Mouse (Mus musculus) c-Kit-positive CD71-negative TER-119-negative erythroid progenitor cells, embryonic 14.5 days (primary cell): ENCODE measurements around the gene Lrrc8c.
A peak's percentile ranks its signal among the peaks of the same experiment; 100 is the strongest.

ENCODE experiments used
- DNase-seq: peaks from one replicate; pipeline ENCODE4 v3.0.0-alpha.2; 2013; ENCODE audit warnings: low read depth

The Lrrc8c gene

GRCm38 (mm10) chr5:105639363-105639762, 120.2 kb downstream of the Lrrc8c start:
- no peak for DNase-seq

GRCm38 (mm10) chr5:105642517-105642916, 123.3 kb downstream of the Lrrc8c start:
- no peak for DNase-seq

- no peak for DNase-seq
These were observed 124.1 kb downstream of the Lrrc8c start for GRCm38 (mm10) chr5:105643276-105643675.

- no peak for DNase-seq
These were observed 125.0 kb downstream of the Lrrc8c start for GRCm38 (mm10) chr5:105644195-105644594.

- DNase-seq = no peak
These were observed 127.9 kb downstream of the Lrrc8c start for GRCm38 (mm10) chr5:105647094-105647493.

GRCm38 (mm10) chr5:105648648-105649287, 129.6 kb downstream of the Lrrc8c start:
- DNase-seq = no peak

GRCm38 (mm10) chr5:105649514-105650001, 130.4 kb downstream of the Lrrc8c start:
- no peak for DNase-seq

- no peak for DNase-seq
These were observed 131.7 kb downstream of the Lrrc8c start for GRCm38 (mm10) chr5:105650728-105651479.

- no peak for DNase-seq
These were observed 132.4 kb downstream of the Lrrc8c start for GRCm38 (mm10) chr5:105651561-105651991.

- DNase-seq = peak; percentile 73
These were observed 135.3 kb downstream of the Lrrc8c start for GRCm38 (mm10) chr5:105654237-105655063.

- no peak for DNase-seq
These were observed 136.0 kb downstream of the Lrrc8c start for GRCm38 (mm10) chr5:105655100-105655734.

- DNase-seq = no peak
These were observed 142.7 kb downstream of the Lrrc8c start for GRCm38 (mm10) chr5:105661894-105662293.
